Mouse (Mus musculus) heart, postnatal 0 days (tissue): ENCODE data around the gene Stat5a.

Source experiments
- CTCF ChIP-seq: IDR thresholded peaks from 2 replicates; pipeline ENCODE4 v1.5.1; 2016; ENCODE audit warnings: antibody characterized with exemption, control low read depth, low read depth
- EP300 ChIP-seq: IDR thresholded peaks from 2 replicates; pipeline ENCODE4 v1.6.1; 2016; ENCODE audit warnings: antibody characterized with exemption, low read depth

GRCm38 (mm10) chr11:100859579-100860075 is 476 bp downstream of the Stat5a start:
- TF ChIP-seq CTCF (no peak), EP300 (no peak)
